Mouse (Mus musculus): ENCODE results near the gene Tgfbr1.

- TF ChIP-seq CTCF (IDR thresholded peaks at IDR 0.05 in 2 of 3, conservative IDR thresholded peaks at IDR 0.05 in 1 of 3; ENCODE audit: control insufficient read depth in 1 of 3, insufficient read depth in 1 of 3, low read depth in 2 of 3, low read length in 3 of 3, poor library complexity in 1 of 3, severe bottlenecking in 1 of 3) (no peak), JUND (IDR thresholded peaks at IDR 0.05; ENCODE audit: low read depth, low read length) (no peak), GATA1 (IDR thresholded peaks at IDR 0.05; ENCODE audit: low read depth, low read length) (no peak), SMC3 (IDR thresholded peaks at IDR 0.05; ENCODE audit: low read depth, low read length) (no peak), TBP (IDR thresholded peaks at IDR 0.05; ENCODE audit: low read depth, low read length) (no peak), USF1 (IDR thresholded peaks at IDR 0.05; ENCODE audit: low read depth, low read length) (no peak), E2F4 (IDR thresholded peaks at IDR 0.05; ENCODE audit: borderline replicate concordance, low read depth, low read length) (no peak), POLR2AphosphoS2 (IDR thresholded peaks at IDR 0.05; ENCODE audit: low read length) (no peak), ZC3H11A (IDR thresholded peaks at IDR 0.05; ENCODE audit: low read depth, low read length) (no peak), POLR2A (IDR thresholded peaks at IDR 0.05; ENCODE audit: control insufficient read depth in 1 of 2, insufficient read depth in 1 of 2, low read depth in 1 of 2, low read length in 2 of 2, poor library complexity in 1 of 2) (no peak), TCF12 (IDR thresholded peaks at IDR 0.05; ENCODE audit: low read depth, low read length) (no peak), CHD2 (IDR thresholded peaks at IDR 0.05; ENCODE audit: low read length) (no peak), MAX (IDR thresholded peaks at IDR 0.05; ENCODE audit: low read length) (no peak)
Observed at GRCm38 (mm10) chr4:47378716-47379115, 25.7 kb downstream of the Tgfbr1 start.

All from MEL (cell line).